Mouse (Mus musculus) liver, adult 2 months (tissue): Measurements from ENCODE around the gene Il17rd. TPM values are rescaled to one million over a fixed set of nuclear protein-coding genes. Genes with fewer than 3 reads are reported as not detected.
A peak's percentile ranks its signal among the peaks of the same experiment; 100 is the strongest.

Experiments used
- DNase-seq: peaks from one replicate; pipeline ENCODE4 v3.0.0-alpha.2; 2011; ENCODE audit warnings: low read depth, low spot score; ENCODE audit errors: extremely low read depth
- H3K27ac ChIP-seq: fragments of 200-500 bp; replicated peaks from 2 replicates; pipeline ENCODE4 v1.5.1; 2012; ENCODE audit warnings: low read depth, mild to moderate bottlenecking, control low read depth, inconsistent platforms, low read length; ENCODE audit not compliant: insufficient read depth
- H3K27me3 ChIP-seq: fragments of 200-500 bp; 2 replicates; pipeline ENCODE4 v1.6.1; 2012; ENCODE audit warnings: mild to moderate bottlenecking, moderate library complexity, low read length, inconsistent platforms; ENCODE audit not compliant: control insufficient read depth, insufficient read depth
- H3K36me3 ChIP-seq: fragments of 200-500 bp; 2 replicates; pipeline ENCODE4 v1.6.1; 2012; ENCODE audit warnings: low read length, inconsistent platforms; ENCODE audit not compliant: control insufficient read depth, insufficient read depth
- H3K4me1 ChIP-seq: fragments of 200-500 bp; 2 replicates; pipeline ENCODE4 v1.6.1; 2011; ENCODE audit warnings: low read length; ENCODE audit not compliant: control insufficient read depth, insufficient read depth
- H3K4me3 ChIP-seq: fragments of 200-500 bp; 2 replicates; pipeline ENCODE4 v1.5.1; 2011; ENCODE audit warnings: low read depth, mild to moderate bottlenecking, control low read depth, low read length, moderate library complexity; ENCODE audit not compliant: insufficient read depth
- H3K79me2 ChIP-seq: fragments of 200-500 bp; 2 replicates; pipeline ENCODE4 v1.6.1; 2012; ENCODE audit warnings: inconsistent platforms, mild to moderate bottlenecking, low read length, moderate library complexity; ENCODE audit not compliant: control insufficient read depth, insufficient read depth
- H3K9ac ChIP-seq: fragments of 200-500 bp; 2 replicates; pipeline ENCODE4 v1.6.1; 2012; ENCODE audit warnings: low read depth, mild to moderate bottlenecking, control low read depth, inconsistent platforms, low read length
- CTCF ChIP-seq: fragments of 200-500 bp; IDR thresholded peaks from 2 replicates; pipeline ENCODE4 v1.5.1; 2011; ENCODE audit warnings: low read depth, low read length, control low read depth
- POLR2A ChIP-seq: fragments of 200-500 bp; IDR thresholded peaks from 2 replicates; pipeline ENCODE4 v1.6.1; 2011; ENCODE audit warnings: low read length, control low read depth; ENCODE audit not compliant: insufficient read depth; ENCODE audit errors: extremely low read depth
- WGBS: fragments of 180-500 bp; shearing (Covaris S2); methylation state at CpG from one replicate; pipeline ENCODE4 v1.1.7; 2018; 5-methylcytosine and 5-hydroxymethylcytosine counted together
- polyA plus RNA-seq: library from polyadenylated mRNA; depleted of rRNA; stranded (reverse); fragments of >200 nt; gene quantifications from 2 replicates; pipeline ENCODE4 v1.2.3, GENCODE M21; 2012
- total RNA-seq: library from RNA; depleted of rRNA; stranded (reverse); fragments of >200 nt; gene quantifications from 2 replicates; pipeline ENCODE4 v1.2.3, GENCODE M21; 2014

Il17rd gene
- total and polyA plus RNA-seq, 2 experiments: 0.16 to 0.55 TPM

- peak overlapping the region; percentile 82 for H3K4me3 ChIP-seq
- H3K27me3 ChIP-seq: no peaks in the 10 kb centered on the region
- WGBS: 22% methylated on average over 11 of the region's 11 CpGs
- no peak overlapping the region for H3K27ac ChIP-seq
- H3K79me2 ChIP-seq: no peaks in the 10 kb centered on the region; the same call in 1 of the 2 replicates
- no peaks in the 10 kb centered on the region for H3K36me3 ChIP-seq
- peak overlapping the region; percentile 80 for H3K9ac ChIP-seq
- DNase-seq: no peak
- peaks cover 27% of the 10 kb centered on the region for H3K4me1 ChIP-seq
- no peak for TF ChIP-seq POLR2A
- no peak for TF ChIP-seq CTCF
These were observed 76.5 kb downstream of the Il17rd start for GRCm38 (mm10) chr14:27115275-27115660.

DNA sequence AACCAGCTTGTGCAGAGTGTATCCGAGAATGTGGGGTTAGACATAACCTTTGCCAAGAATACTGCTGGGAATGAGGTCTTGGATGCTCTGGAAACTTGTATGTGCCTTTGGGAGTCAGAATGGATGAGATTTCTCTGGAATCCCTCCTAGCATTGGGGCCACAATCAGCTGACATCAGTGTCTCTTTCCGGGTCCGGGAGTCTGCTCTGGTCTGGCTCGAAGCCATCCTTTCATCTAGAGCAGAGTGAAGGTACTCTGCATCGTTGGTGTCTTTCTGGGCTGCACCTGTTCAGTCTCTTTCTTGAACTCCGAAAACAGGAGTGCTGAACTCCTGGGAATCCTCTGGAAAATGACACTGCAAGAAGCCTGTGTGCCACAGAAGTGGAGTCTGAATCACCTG lies 77.2 kb downstream of the Il17rd start:
- H3K27me3 ChIP-seq: no peaks in the 10 kb centered on the region
- DNase-seq: no peak
- H3K79me2 ChIP-seq: no peaks in the 10 kb centered on the region; the same call in 1 of the 2 replicates
- H3K4me1 ChIP-seq: peaks cover 27% of the 10 kb centered on the region
- no peak overlapping the region for H3K4me3 ChIP-seq
- WGBS: 32% methylated on average over 6 of the region's 6 CpGs
- H3K36me3 ChIP-seq: no peaks in the 10 kb centered on the region
- H3K27ac ChIP-seq: no peak overlapping the region
- TF ChIP-seq POLR2A: no peak
- TF ChIP-seq CTCF: no peak
- no peak overlapping the region for H3K9ac ChIP-seq

DNA sequence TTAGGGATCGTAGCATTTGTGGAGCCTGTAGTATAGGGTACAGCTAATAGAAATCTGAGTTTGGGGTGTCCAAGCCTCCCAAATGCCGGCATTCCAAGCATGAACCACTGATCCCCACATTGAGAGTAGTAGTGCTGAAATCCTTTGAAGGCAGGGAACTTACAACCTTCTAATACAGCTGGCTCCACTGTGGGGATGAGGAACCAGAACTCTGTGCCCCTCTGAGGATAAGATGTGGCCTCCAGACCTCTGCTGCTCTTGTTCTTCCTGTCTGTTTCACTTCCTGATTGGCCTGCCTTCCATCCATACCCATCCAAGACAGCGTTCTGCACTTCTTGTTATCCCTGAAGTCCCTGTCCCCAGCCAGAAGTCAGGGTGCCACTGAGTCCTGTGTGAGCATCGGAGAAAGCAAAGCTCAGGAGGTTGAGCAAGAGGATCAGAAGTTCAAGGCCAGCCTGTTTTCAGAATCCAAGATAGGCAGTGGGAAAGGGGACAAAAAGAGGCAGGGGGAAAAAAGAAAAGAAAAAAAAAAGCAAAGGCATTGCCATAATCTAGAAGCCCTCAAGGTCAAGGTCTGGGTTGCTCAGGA lies 77.9 kb downstream of the Il17rd start:
- TF ChIP-seq CTCF: no peak
- no peak for TF ChIP-seq POLR2A

GRCm38 (mm10) chr14:27118546-27118945 lies 79.8 kb downstream of the Il17rd start:
- 37% methylated on average over 5 of the region's 5 CpGs for WGBS
- H3K27ac ChIP-seq: peak overlapping the region; percentile 54

More for the DNA sequence above, 77.9 kb downstream of the Il17rd start:
- peak; percentile 61 for DNase-seq
- Histone ChIP-seq H3K27ac (no peak overlapping the region), H3K27me3 (no peaks in the 10 kb centered on the region), H3K4me3 (no peak overlapping the region), H3K36me3 (no peaks in the 10 kb centered on the region), H3K4me1 (peaks cover 27% of the 10 kb centered on the region), H3K79me2 (no peaks in the 10 kb centered on the region; the same call in 1 of the 2 replicates), H3K9ac (no peak overlapping the region)
- WGBS: 55% methylated on average over 4 of the region's 4 CpGs

GRCm38 (mm10) chr14:27122646-27123045 lies 83.9 kb downstream of the Il17rd start:
- Histone ChIP-seq H3K27me3 (no peaks in the 10 kb centered on the region), H3K4me3 (no peak overlapping the region), H3K4me1 (peaks cover 13% of the 10 kb centered on the region), H3K27ac (no peak overlapping the region), H3K9ac (no peak overlapping the region), H3K36me3 (no peaks in the 10 kb centered on the region), H3K79me2 (no peaks in the 10 kb centered on the region; the same call in 1 of the 2 replicates)
- DNase-seq: no peak
- WGBS: 78% methylated on average over 3 of the region's 3 CpGs
- TF ChIP-seq POLR2A: no peak
- no peak for TF ChIP-seq CTCF

More at GRCm38 (mm10) chr14:27118546-27118945, 79.8 kb downstream of the Il17rd start:
- no peak for TF ChIP-seq POLR2A
- TF ChIP-seq CTCF: no peak
- Histone ChIP-seq H3K36me3 (no peaks in the 10 kb centered on the region), H3K4me1 (peaks cover 27% of the 10 kb centered on the region), H3K9ac (no peak overlapping the region), H3K79me2 (no peaks in the 10 kb centered on the region; the same call in 1 of the 2 replicates), H3K27me3 (no peaks in the 10 kb centered on the region), H3K4me3 (no peak overlapping the region)
- DNase-seq: peak; percentile 83

- Histone ChIP-seq H3K9ac (no peak overlapping the region), H3K4me1 (peaks cover 4% of the 10 kb centered on the region; the same call in 1 of the 2 replicates)
- DNase-seq: peak; percentile 43
These were observed 84.8 kb downstream of the Il17rd start for GRCm38 (mm10) chr14:27123543-27123942.

More at GRCm38 (mm10) chr14:27123543-27123942, 84.8 kb downstream of the Il17rd start:
- H3K27ac ChIP-seq: no peak overlapping the region
- no peaks in the 10 kb centered on the region for H3K27me3 ChIP-seq
- no peaks in the 10 kb centered on the region for H3K36me3 ChIP-seq
- peaks cover 2% of the 10 kb centered on the region; the same call in 1 of the 2 replicates for H3K79me2 ChIP-seq
- no peak overlapping the region for H3K4me3 ChIP-seq
- no peak for TF ChIP-seq POLR2A
- 50% methylated on average over 8 of the region's 8 CpGs for WGBS
